Mouse (Mus musculus): Measurements from ENCODE around the gene Ap2b1.

Ap2b1 gene

DNA sequence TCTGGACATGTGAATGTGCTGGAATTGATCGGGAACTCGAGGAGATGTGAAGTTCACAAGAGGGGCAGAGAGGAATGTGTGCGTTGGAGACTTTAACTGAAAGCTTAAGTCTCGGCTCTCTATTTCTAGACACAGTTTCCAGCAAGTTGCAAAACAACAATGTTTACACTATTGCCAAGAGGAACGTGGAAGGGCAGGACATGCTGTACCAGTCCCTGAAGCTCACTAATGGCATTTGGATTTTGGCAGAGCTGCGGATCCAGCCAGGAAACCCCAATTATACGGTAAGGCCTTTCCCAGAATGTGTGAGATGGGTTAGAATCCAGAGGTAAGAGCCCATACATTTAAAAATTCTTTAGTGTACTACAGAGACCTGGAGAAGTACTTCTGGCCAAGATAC is 98.8 kb downstream of the Ap2b1 start:
- DNase-seq (ENCODE audit: low spot score in 2 of 2) = no peak

DNA sequence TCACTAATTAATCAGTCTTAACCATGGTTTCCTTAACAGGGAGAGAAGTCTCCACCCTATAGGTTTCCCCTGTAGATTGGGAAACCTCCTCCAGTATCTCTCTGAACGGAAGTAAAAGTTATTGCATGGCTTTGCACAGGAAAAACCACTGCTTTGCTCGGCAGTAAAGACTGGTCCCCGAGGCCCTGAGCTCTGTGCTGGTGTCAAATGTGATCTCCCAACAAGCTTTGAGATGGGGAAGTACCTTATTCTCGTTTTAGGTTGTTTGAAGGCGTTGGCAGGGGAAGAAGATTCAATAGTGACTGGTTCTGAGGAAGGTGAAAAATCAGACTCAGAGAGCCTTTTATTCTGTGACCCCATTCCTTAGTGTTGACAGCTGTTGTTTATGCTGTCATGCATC is 99.9 kb downstream of the Ap2b1 start:
- DNase-seq (ENCODE audit: low spot score in 2 of 2) = no peak

DNA sequence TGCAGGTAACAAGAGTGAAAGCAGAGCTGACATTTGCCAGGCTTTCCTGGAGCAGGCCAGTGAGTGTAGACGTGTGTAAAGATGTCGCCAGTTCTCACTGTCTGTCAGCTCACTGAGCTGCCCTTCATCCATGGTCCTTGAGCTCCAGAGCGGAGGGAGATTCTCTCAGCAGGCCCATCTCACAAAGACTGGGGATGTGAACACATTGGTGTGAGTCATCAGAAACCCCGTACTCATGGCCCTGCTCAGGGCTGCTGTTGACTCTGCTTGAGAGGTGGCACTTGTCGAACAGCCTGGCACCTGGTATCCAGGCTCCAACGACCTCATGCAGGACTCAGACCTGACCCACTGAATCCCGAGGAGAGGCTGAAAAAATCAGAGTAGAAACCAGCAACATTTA is 105.0 kb downstream of the Ap2b1 start:
- no peak for DNase-seq (ENCODE audit: low spot score in 2 of 2)

DNA sequence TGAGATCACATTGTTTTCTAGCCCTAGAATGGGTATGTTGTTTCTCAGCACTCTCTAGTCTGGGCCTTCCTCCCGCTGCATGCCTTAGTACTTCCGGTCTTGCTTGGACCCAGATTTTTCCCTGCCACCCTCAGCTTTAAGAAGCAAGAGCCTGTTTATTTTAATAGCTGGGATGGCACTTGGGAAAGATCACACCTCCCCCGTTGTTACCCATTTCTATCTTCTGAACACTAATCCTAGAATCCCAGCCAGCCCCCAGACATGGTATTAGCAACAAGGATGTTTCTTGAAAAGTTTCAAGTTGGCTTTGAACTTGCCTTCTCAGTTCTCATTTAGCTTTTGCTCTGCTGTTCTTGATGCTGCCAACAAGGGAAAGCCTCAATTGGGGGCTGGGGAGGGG is 107.6 kb downstream of the Ap2b1 start:
- no peak for DNase-seq (ENCODE audit: low spot score in 2 of 2)

DNA sequence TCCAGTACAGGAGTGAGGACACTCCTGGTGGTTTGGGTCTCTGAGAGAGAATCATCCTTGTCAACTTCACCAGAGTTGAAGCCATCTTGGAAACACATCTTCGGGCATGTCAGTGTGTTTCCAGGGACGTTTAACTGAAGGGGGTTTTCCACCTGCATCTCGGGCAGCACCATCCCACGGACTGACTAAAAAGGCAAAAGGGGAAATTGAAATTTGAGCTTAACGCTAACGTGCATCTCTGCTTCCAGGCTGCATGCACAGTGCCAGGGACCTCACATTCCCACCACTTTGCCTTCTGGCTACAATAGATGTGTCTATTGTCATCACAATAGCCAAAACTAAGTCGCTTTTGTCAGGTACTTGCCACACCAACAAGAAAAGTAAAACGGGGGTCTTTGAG is 109.4 kb downstream of the Ap2b1 start:
- DNase-seq (ENCODE audit: low spot score in 2 of 2) = no peak

DNA sequence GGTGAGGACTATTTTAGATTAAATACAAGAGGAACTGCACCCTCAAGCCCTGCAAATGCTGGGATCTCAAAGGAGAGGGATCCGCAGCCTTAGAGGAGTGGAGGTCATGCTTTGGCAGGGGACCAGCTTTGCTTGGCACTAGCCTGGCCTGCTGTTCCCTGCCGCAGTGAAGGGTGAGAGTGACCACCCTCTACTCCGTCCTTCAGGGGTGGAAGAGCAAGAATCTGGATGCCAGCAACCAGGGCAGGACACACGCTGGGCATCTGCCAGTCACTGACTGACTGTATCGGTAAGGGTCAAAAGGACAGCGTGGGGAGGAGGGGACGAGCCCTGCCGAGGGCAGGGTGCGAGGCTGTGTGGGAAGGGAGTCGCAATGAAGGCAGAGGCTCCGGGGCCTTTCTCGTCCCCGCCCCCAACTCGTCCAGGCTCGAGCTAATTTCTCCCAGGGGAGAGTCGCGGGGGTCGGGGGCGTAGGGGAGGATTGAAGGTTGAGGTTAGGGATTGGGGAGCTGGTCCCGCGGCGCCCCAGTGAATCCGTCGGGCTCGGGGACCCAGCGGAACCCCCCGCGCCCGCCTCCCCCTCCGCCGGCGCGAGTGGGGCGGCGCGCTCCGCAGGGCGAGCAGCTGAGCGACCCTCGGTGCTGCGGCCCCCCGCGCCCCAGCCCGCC is 110.4 kb downstream of the Ap2b1 start, which contains the start of gene Rasl10b:
Gene Rasl10b (plus strand): TSS at position 51 of the 668 bp plus-strand sequence.
- no peak for DNase-seq (ENCODE audit: low spot score in 2 of 2)

DNA sequence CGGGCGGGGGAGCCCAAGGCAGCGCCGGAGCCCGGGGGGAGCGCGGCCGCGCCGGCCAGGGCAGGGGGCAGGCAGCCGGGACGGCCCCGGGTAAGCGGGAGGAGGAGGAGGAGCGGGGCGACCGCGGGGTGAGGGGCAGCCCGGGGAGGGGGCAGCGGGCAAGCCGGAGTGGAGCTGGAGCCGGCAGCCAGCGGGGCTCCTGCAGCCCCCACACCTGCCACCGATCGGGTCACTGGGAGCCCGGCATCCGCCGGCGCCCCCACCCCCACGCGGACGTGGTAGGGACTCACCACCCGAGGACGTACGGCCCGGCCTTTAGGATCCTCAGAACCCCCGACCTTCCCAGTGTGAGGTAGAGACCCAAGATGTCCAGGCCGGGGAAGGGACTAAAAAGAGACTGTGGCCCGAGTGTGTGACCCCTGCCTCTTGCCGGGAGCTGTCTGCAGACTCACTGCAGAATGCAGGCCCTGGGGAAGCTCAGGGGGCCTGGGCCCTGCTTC is 111.0 kb downstream of the Ap2b1 start:
- no peak for DNase-seq (ENCODE audit: low spot score in 2 of 2)

DNA sequence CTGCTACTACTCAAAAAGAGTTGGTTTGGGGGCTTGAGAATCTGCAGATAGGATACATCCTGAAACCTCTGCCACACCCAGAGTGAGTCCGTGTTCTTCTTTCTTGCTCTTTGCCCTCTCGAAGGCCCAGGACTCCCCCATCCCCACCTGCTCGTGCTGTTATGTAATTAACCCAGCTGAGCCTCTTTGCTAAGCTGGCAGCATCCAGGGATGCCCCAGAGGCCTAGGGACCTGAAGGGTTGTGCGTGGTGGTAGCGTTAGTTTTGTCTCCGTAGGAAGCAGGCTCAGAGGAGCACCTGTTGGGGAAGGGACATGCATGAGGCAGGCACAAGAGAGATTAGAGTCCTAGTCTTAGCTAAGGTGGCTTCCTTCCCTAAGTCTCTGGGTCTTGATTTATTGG is 111.7 kb downstream of the Ap2b1 start:
- no peak for DNase-seq (ENCODE audit: low spot score in 2 of 2)

DNA sequence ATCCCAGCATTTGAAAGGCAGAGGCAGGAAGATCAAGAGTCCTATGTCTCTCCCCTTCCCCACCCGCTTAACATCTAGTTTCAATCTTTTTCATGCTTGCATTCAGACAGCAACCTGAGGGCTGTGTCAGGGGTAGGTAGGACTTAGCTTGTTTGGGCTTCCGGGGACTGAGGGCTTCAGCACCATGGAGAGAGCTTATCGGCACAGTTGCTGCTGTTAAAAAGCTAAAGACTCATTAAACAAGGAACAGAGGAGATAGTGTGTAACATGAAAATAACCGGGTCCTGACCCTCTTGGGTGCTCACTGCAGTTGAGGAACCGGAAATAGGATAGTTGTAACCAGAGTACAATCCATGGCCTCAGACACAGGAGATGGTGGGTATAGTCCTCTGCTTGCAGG is 118.3 kb downstream of the Ap2b1 start:
- no peak for DNase-seq (ENCODE audit: low spot score in 2 of 2)

DNA sequence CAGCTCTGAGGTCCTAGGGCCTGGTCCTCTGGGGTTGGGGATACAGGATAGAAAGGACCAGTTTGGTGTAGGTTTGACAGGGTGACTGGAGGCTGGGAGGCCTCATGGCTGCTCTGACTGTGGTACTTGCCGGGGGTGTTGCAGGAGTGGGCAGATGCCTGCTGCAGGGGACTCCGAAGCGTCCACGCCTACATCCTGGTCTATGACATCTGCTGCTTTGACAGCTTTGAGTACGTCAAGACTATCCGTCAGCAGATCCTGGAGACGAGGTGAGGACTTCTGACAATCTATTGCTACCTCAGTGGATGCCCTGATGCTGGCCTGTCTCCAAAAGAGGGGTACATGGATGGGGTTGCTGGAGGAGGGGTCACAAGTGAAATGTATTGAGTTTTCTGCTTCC is 118.9 kb downstream of the Ap2b1 start:
- DNase-seq (ENCODE audit: low spot score in 2 of 2) = no peak

DNA sequence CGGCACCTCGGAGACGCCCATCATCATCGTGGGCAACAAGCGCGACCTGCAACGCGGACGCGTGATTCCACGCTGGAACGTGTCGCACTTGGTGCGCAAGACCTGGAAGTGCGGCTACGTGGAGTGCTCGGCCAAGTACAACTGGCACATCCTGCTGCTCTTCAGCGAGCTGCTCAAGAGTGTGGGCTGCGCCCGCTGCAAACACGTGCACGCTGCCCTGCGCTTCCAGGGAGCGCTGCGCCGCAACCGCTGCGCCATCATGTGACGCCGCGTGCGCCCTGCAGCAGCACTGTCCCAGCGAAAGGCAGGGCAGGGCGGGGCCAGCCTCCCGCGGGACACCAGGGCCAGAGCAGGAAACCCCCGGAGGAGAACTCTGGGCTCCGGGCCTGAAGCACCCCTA is 119.7 kb downstream of the Ap2b1 start:
- no peak for DNase-seq (ENCODE audit: low spot score in 2 of 2)

DNA sequence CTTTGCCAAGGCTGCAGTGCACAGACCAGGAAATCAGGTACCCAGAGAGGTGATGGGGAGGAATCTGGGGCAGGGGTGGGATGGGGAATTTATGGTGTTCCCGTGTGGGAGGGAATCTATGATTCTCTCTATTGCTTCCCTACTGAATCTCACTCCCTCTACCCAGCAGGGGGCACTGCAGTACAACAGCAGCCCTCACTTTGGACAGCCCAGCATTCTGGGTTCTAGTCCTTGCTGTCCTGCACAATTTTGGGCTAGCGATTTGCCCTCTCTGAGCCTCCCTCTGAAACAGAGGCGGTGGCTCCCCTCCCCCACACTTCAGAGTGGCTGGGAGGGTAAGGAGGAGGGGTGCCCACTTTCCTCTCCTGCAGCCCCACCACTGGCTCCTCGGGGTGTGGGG is 121.5 kb downstream of the Ap2b1 start:
- no peak for DNase-seq (ENCODE audit: low spot score in 2 of 2)

DNA sequence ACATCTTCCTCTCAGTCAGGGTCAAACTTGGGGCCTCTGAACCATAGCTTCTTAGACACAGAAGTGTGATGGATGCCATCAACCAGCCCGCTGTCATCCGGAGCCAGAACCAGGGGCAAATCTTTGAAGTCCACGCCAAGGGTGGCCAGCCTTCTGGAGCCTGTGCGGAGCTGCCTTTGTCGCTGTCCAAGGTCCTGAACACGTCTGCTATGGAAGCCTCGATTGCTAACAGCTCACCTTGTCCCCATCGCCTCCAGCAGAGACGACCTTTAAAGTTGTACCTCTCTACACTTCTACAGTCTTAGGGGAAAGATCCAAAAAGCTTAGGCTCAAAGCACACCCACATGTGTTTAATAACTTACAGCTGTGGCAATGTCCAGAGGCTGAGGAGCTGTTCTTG is 122.5 kb downstream of the Ap2b1 start:
- peak; percentile 39 to 83 for DNase-seq (ENCODE audit: low spot score in 2 of 2)

DNA sequence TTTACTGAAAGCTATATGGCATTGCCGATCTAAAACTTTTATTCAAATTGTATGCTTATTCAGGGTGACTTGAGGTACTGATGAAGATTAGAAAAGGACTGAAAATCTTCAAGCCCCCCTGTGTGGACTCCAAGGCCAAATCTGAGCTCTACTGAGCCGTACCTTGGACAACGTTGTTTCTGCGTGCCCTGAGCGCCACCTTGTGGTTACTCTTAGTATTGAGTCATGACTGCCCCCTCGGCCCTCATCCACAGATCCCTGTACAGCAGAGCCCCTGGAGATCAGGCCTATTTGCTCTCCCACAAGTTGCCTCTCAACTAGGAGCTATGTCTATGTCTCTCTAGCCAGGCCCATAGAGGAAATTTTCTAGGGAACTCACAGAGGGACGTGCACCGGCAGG is 125.9 kb downstream of the Ap2b1 start:
- peak in 1 of 2 experiments; percentile 36 for DNase-seq (ENCODE audit: low spot score in 2 of 2)

DNA sequence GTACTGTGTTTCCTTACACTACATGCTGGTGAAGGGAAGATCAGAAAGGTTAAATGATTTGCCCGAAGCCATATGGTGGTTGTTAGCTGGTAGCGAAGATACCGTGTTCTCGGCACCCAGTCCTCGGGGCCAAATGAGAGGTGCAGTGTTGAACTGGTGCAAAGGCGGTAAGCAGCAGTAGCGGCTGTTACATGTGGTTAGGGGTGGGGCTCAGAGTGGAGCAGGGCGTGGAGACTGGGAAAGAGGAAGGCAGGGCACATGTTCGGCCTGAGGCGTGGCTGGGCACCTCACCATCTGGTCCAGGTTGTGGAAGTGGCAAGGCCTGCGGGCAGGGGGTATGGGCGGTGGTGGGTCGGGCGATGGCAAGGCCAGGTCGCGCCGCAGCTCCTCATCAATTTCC is 128.1 kb downstream of the Ap2b1 start:
- no peak for DNase-seq (ENCODE audit: low spot score in 2 of 2)

DNA sequence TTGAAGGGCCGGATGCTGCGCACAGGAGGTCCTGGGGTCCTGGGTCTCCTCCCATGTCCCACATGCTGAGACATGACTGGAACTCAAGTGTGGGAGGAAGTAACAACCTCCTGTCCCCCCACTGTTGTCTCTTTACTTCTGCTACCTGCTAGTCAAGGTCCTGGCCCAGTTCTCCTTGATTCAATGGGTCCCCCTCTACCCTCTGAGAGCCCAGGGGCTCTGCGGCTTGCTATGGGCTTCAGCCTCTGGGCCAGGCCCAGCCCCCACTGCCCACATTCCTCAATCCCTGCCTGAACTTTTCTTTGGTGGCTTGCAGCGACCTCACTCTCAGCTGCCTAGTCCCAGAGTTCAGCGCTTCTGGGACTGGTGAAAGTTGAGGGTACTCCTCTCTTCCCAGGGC is 130.5 kb downstream of the Ap2b1 start, which contains the start of gene Gas2l2:
Gene Gas2l2 (minus strand): TSS at position 101 of the 400 bp plus-strand sequence.
- DNase-seq (ENCODE audit: low spot score in 2 of 2) = no peak

DNA sequence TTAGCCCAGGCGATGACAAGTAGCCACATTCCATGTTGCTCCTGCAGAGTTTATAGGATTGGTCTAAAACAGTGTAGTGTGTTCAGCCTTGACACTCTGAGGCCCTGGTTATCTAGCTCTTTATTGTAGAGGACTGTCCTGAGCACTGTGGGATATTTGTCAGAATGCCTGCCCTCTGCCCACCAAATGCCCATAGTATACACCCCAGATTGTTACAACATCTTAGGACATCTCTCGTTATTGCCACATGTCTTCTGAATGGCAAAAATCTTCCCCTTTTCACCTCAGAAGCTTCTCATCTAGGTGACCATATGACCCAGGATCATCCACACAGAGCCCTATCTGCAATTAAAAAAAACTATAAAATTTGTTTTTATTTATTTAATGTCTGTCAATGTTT is 133.7 kb downstream of the Ap2b1 start:
- DNase-seq (ENCODE audit: low spot score in 2 of 2) = no peak

DNA sequence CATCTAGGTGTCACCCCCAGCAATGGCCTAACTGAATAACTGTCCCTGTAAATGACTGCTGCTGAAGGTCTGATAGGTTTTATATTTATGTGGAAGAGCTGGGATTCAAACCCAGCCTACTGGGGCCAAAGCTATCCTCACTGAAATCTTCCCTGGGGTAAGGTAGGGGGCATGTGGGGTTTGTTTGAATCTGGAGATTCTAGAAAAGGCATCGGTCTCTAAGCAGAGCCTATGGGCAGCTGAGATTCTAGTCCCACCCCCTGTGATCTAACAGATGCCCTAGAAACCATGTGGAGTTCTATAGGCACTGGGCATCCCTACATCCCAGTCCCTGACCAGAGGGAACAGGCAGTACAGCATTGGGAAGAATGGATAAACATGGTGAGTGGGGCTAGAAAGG is 138.6 kb downstream of the Ap2b1 start, which contains the start of gene 1700020L24Rik:
Gene 1700020L24Rik (plus strand): TSS at position 301 of the 400 bp plus-strand sequence.
- DNase-seq (ENCODE audit: low spot score in 2 of 2) = no peak

DNA sequence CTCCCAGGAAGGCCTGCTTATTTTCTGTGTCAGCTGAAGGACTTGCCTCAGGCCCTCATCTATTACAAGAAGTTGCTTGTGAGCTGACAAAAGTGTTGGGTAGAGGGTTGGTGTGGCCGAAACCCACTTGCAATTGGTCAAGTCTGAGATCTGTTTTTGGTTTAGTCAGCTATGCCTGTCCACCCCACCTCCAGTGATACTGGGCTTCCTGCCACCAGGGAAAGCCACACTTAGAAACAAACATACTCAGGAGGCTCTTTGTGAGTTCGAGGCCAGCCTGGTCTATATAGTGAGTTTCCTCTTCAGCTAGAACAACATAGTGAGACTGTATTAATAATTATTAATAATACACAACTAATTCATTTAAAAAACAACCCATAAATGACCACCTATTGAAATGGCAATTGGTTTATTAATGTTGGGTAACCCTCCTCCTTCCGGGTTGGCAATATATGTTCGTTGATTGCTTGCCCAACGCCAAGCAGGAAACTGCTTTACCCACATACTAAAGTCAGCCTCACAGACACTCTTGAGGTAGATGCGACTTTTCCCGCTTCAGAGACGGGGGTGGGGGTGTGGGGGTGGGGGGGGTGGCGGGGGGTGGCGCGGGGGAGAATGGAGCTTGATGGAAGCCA is 140.7 kb downstream of the Ap2b1 start:
- no peak for DNase-seq (ENCODE audit: low spot score in 2 of 2)

DNA sequence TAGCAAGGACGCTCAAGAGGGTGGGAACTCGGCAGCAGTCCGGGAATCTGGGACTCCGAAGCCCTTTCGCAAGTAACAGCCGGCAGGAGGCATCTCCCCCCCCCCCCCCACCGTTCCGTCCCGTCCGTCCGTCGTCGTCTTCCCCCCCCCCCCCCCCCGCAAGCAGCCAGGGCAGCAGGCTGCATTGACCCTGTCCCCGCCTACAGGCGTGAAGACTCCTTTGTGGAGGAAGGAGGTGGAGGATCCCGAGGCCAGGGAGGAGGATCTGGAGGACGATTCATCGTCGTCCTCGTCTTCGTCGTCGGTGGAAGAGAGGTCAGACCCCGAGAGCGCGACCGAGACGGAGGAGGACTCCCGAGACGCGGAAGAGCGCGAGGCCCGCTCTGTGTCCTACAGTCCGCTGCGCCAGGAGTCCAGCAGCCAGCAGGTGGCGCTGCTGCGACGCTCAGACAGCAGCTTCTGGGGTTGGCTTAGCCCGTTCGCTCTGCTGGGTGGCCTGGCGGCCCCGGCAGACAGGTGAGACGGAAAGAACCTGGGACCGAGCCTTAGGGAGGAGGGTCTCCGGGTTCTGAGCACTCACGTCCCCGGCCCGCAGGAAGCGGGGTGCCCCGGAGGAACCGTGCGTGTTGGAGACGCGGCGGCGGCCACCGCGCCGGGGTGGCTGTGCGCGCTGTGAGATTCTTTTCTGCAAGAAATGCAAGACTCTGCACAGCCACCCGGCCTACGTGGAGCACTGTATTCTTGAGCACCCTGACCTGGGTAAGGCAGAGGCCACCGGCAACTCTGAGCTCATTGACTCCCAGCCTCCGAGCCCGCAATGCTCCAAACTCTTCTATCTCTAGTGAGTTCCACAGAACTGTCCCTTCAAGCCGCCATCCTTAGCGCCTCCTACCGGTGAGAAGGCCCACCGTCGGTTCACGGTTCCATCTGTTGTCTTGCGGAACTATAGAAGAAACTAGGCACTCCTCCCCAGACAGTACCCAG is 141.5 kb downstream of the Ap2b1 start:
- DNase-seq (ENCODE audit: low spot score in 2 of 2) = peak; percentile 77 to 85

DNA sequence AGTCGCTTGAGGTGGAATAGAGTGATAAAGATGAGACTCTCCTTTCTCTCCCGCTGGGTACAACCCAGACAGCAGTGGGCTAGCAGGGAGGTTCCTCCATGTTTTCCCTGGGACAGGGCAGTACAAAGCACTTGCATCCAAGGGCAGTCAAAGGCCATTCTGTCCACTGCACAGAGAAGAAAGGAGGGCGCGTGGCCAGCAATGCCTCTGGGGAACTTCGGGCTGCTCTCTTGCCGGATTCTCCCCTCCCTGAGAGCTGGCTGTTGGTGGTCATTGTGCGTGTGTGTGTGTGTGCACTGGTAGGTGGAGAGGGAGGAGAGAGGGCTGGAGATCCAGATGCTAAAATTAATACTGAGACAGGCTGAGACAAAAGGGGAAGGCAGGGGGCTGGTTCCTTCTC is 142.4 kb downstream of the Ap2b1 start:
- no peak for DNase-seq (ENCODE audit: low spot score in 2 of 2)

DNA sequence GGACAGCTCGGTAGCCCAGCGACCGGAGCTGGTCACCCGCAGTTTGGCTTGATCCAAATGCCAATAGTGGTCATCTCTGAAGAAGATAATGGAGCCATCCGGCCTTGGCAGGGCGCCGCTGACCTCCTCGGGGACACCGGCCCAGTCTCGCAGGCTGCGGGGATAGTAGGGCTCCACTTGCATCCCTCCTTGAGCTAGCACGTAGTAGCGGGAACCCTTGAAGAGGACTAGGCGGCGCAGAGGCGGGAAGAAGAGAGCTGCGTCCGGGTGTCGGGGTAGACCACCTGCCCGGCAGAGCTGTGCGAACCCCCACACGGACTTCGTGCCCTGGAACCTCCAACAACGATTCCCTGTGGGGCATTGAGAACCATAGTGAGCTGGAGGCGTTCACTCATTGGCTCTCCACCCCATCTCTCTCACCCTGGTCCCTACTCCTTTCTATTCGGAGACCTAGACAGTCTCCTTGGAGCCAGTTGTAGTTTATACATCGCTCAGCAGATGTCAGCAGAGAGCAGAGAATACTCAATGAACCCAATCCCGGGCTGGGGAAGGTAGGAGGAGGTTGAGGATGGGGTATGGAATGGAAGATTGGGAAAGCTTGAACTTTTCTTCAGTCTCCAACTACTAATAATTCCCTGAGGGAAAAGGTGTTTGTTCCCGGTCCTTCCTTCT is 143.9 kb downstream of the Ap2b1 start:
- peak in 1 of 2 experiments; percentile 62 for DNase-seq (ENCODE audit: low spot score in 2 of 2)

Measured in urinary bladder, postnatal 4 days (tissue).